Mouse (Mus musculus): ENCODE measurements at regions not wholly inside any gene's neighbourhood (a gene's known extent, or its start where the extent isn't known, plus 50 kb on each side); places are given as distances from the start of the nearest gene placed in this dataset.

DNA sequence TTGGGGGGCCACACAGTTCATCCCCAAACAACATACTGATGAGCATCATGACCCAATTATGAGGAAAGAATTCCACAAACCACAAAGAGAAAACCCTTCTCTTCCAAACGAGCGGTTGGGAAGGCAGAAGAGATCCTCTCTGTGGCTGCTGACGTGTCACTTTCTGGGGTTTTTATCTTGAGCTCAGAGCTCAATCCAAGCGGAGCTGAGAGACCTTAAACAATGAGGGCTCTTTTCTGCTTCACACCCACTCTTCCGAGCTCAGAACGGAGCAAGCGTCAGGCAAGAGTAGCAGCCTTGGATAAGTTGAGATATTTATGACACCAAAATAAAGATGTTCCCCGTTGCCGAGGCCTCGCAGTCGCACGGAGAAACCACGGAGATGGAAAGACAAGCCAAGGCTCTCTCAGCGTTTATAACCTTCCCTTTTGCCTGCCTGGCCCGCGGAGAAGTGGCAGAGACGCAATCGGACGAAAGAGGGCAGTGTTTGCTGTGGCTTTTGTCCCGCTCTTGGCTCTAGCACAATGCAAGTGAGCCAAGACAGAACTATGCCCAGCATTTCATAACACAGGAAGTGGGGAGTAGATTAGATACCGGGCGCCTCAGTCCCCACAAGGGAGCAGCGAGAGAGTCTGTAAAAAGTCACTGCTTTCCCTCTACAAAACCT lies 100.7 kb downstream of the Chic2 start:
- H3K36me3 ChIP-seq (ENCODE audit: control insufficient read depth, insufficient read depth, low read length), result no peaks in the 10 kb centered on the region
- H3K9ac ChIP-seq (replicated peaks; ENCODE audit: low read depth, low read length), result peak overlapping the region; percentile 39; the same call in 1 of the 2 replicates
- H3K27ac ChIP-seq (ENCODE audit: low read depth, low read length), result no peak overlapping the region
- under 1% methylated on average over 23 of the region's 23 CpGs for WGBS
- H3K9me3 ChIP-seq (ENCODE audit: control insufficient read depth, low read length), result no peaks in the 10 kb centered on the region
- ATAC-seq (ENCODE audit: low read depth), result peak; percentile 90
- no peaks in the 10 kb centered on the region for H3K27me3 ChIP-seq (ENCODE audit: control insufficient read depth, insufficient read depth, low read length)
- peak overlapping the region; percentile 23 for H3K4me3 ChIP-seq (ENCODE audit: low read depth, low read length)
- peak overlapping the region; percentile 55 for H3K4me2 ChIP-seq (ENCODE audit: low read depth, low read length)
- peaks cover 5% of the 10 kb centered on the region; the same call in 1 of the 2 replicates for H3K4me1 ChIP-seq (ENCODE audit: control insufficient read depth, insufficient read depth, low read length)

DNA sequence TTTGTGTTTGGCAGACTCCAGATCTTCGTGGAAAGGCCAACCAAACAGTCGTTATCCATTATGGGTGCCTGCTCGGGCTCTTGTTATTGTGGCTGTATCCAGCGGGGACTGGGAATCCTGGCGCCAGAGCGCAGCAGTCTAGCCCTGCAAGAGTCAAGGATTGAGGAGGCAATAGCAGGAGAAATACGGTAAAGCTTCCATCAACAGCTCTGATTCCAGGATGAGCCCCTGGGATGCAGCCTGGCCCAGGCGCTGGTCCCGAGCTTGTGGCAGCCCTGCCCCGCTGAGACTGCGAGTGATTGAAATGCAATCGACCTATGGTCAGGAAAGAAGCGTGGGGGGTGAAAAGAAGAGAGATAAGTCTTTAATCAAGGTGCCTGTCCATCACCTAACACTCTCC lies 103.1 kb downstream of the Chic2 start:
- WGBS, result 5% methylated on average over 13 of the region's 13 CpGs
- Histone ChIP-seq H3K27me3 (ENCODE audit: control insufficient read depth, insufficient read depth, low read length) (no peaks in the 10 kb centered on the region), H3K27ac (ENCODE audit: low read depth, low read length) (no peak overlapping the region), H3K36me3 (ENCODE audit: control insufficient read depth, insufficient read depth, low read length) (no peaks in the 10 kb centered on the region), H3K4me1 (ENCODE audit: control insufficient read depth, insufficient read depth, low read length) (peaks cover 5% of the 10 kb centered on the region; the same call in 1 of the 2 replicates), H3K4me2 (ENCODE audit: low read depth, low read length) (no peak overlapping the region), H3K9ac (replicated peaks; ENCODE audit: low read depth, low read length) (no peak overlapping the region), H3K4me3 (ENCODE audit: low read depth, low read length) (no peak overlapping the region), H3K9me3 (ENCODE audit: control insufficient read depth, low read length) (no peaks in the 10 kb centered on the region)
- ATAC-seq (ENCODE audit: low read depth), result no peak

GRCm38 (mm10) chr5:74937416-74937940 lies 107.1 kb downstream of the Chic2 start:
- H3K36me3 ChIP-seq (ENCODE audit: control insufficient read depth, insufficient read depth, low read length), result no peaks in the 10 kb centered on the region
- H3K4me1 ChIP-seq (ENCODE audit: control insufficient read depth, insufficient read depth, low read length), result 0 out of 2 replicates have a peak, but pooled peaks cover 5% of the 10 kb centered on the region
- H3K4me3 ChIP-seq (ENCODE audit: low read depth, low read length), result no peak overlapping the region
- ATAC-seq (ENCODE audit: low read depth), result no peak
- H3K4me2 ChIP-seq (ENCODE audit: low read depth, low read length), result no peak overlapping the region
- H3K9ac ChIP-seq (replicated peaks; ENCODE audit: low read depth, low read length), result no peak overlapping the region
- no peaks in the 10 kb centered on the region for H3K9me3 ChIP-seq (ENCODE audit: control insufficient read depth, low read length)
- 47% methylated on average over 7 of the region's 7 CpGs for WGBS
- H3K27ac ChIP-seq (ENCODE audit: low read depth, low read length), result no peak overlapping the region
- no peaks in the 10 kb centered on the region for H3K27me3 ChIP-seq (ENCODE audit: control insufficient read depth, insufficient read depth, low read length)

DNA sequence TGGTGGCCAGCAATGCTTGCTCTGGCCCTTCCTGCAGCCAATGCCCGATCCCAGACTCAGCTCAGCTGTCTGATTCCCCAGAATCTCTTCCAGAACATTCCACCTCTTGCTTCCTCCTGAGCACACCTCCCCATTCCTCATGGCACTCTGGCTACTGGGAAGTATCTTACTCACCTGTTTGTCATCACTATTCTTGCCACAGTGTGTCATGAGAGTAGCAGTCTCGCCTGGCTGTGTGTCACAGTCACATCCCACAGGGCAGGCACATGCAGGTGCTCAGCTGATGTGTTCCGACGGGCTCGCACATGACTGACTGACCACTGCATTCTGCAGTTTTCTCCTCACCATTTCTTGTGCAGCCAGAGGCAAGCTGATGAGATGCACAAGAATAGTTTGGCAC lies 108.5 kb downstream of the Chic2 start:
- H3K27ac ChIP-seq (ENCODE audit: low read depth, low read length), result no peak overlapping the region
- H3K27me3 ChIP-seq (ENCODE audit: control insufficient read depth, insufficient read depth, low read length), result no peaks in the 10 kb centered on the region
- H3K9me3 ChIP-seq (ENCODE audit: control insufficient read depth, low read length), result no peaks in the 10 kb centered on the region
- no peak for ATAC-seq (ENCODE audit: low read depth)
- no peak overlapping the region for H3K9ac ChIP-seq (replicated peaks; ENCODE audit: low read depth, low read length)
- H3K4me1 ChIP-seq (ENCODE audit: control insufficient read depth, insufficient read depth, low read length), result no peaks in the 10 kb centered on the region
- no peak overlapping the region for H3K4me3 ChIP-seq (ENCODE audit: low read depth, low read length)
- no peak overlapping the region for H3K4me2 ChIP-seq (ENCODE audit: low read depth, low read length)
- WGBS, result 86% methylated on average over 5 of the region's 5 CpGs
- H3K36me3 ChIP-seq (ENCODE audit: control insufficient read depth, insufficient read depth, low read length), result no peaks in the 10 kb centered on the region

DNA sequence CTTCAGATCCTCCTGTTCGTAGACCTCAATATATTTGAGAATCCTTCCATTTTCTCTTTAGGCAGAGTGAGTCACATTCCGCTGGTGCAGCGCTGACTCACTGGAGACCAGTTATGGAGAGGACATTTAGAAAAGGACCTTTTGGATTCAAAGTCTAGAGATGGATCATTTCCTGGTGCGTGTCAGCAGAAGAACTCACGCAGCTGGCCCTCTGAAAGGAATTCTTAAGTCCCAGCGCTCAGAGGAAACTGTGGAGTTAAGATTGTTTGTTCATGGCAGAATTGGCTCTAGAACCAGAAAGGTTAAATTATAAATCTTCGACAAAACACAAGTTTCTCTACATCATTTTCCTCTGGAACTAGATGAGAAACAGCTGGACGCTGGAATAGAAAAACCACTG lies 108.9 kb downstream of the Chic2 start:
- WGBS, result 81% methylated on average over 8 of the region's 8 CpGs

DNA sequence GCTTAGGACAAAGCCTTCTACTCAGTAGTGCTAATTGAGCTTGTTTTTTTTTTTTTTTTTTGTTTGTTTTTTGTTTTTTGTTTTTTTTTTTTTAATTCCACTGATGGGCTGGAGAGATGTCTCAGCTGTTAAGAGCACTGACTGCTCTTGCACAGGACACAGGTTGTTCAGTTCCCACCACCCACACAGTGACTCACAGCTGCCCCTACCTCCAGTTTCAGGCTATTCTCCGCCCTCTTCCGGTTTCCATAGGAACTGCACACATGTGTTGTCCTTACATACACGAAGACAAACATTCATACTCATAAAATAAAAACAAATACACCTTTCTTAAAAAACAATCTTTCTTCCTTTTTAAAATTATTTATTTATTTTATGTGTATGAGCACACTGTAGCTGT lies 111.3 kb downstream of the Chic2 start:
- H3K9ac ChIP-seq (replicated peaks; ENCODE audit: low read depth, low read length), result no peak overlapping the region
- no peak overlapping the region for H3K27ac ChIP-seq (ENCODE audit: low read depth, low read length)
- H3K27me3 ChIP-seq (ENCODE audit: control insufficient read depth, insufficient read depth, low read length), result no peaks in the 10 kb centered on the region
- WGBS, result 95% methylated on average over 3 of the region's 3 CpGs
- no peak for ATAC-seq (ENCODE audit: low read depth)
- H3K36me3 ChIP-seq (ENCODE audit: control insufficient read depth, insufficient read depth, low read length), result no peaks in the 10 kb centered on the region
- no peaks in the 10 kb centered on the region for H3K4me1 ChIP-seq (ENCODE audit: control insufficient read depth, insufficient read depth, low read length)
- H3K4me3 ChIP-seq (ENCODE audit: low read depth, low read length), result no peak overlapping the region
- H3K9me3 ChIP-seq (ENCODE audit: control insufficient read depth, low read length), result no peaks in the 10 kb centered on the region
- H3K4me2 ChIP-seq (ENCODE audit: low read depth, low read length), result no peak overlapping the region

More for the DNA sequence above, 108.9 kb downstream of the Chic2 start:
- Histone ChIP-seq H3K4me2 (ENCODE audit: low read depth, low read length) (no peak overlapping the region), H3K9me3 (ENCODE audit: control insufficient read depth, low read length) (no peaks in the 10 kb centered on the region), H3K36me3 (ENCODE audit: control insufficient read depth, insufficient read depth, low read length) (no peaks in the 10 kb centered on the region), H3K27ac (ENCODE audit: low read depth, low read length) (no peak overlapping the region), H3K4me1 (ENCODE audit: control insufficient read depth, insufficient read depth, low read length) (no peaks in the 10 kb centered on the region), H3K9ac (replicated peaks; ENCODE audit: low read depth, low read length) (no peak overlapping the region), H3K27me3 (ENCODE audit: control insufficient read depth, insufficient read depth, low read length) (no peaks in the 10 kb centered on the region), H3K4me3 (ENCODE audit: low read depth, low read length) (no peak overlapping the region)
- ATAC-seq (ENCODE audit: low read depth), result no peak

GRCm38 (mm10) chr5:74932206-74932605 lies 112.4 kb downstream of the Chic2 start:
- Histone ChIP-seq H3K4me3 (ENCODE audit: low read depth, low read length) (no peak overlapping the region), H3K27me3 (ENCODE audit: control insufficient read depth, insufficient read depth, low read length) (no peaks in the 10 kb centered on the region), H3K36me3 (ENCODE audit: control insufficient read depth, insufficient read depth, low read length) (no peaks in the 10 kb centered on the region), H3K27ac (ENCODE audit: low read depth, low read length) (no peak overlapping the region), H3K9ac (replicated peaks; ENCODE audit: low read depth, low read length) (no peak overlapping the region), H3K4me2 (ENCODE audit: low read depth, low read length) (no peak overlapping the region), H3K9me3 (ENCODE audit: control insufficient read depth, low read length) (no peaks in the 10 kb centered on the region), H3K4me1 (ENCODE audit: control insufficient read depth, insufficient read depth, low read length) (no peaks in the 10 kb centered on the region)
- no peak for ATAC-seq (ENCODE audit: low read depth)
- WGBS, result 66% methylated on average over 13 of the region's 13 CpGs

GRCm38 (mm10) chr5:74931765-74932164 lies 112.8 kb downstream of the Chic2 start:
- Histone ChIP-seq H3K4me1 (ENCODE audit: control insufficient read depth, insufficient read depth, low read length) (no peaks in the 10 kb centered on the region), H3K9me3 (ENCODE audit: control insufficient read depth, low read length) (no peaks in the 10 kb centered on the region), H3K4me3 (ENCODE audit: low read depth, low read length) (no peak overlapping the region), H3K36me3 (ENCODE audit: control insufficient read depth, insufficient read depth, low read length) (no peaks in the 10 kb centered on the region), H3K4me2 (ENCODE audit: low read depth, low read length) (no peak overlapping the region), H3K27me3 (ENCODE audit: control insufficient read depth, insufficient read depth, low read length) (no peaks in the 10 kb centered on the region), H3K9ac (replicated peaks; ENCODE audit: low read depth, low read length) (no peak overlapping the region), H3K27ac (ENCODE audit: low read depth, low read length) (no peak overlapping the region)
- WGBS, result 65% methylated on average over 12 of the region's 12 CpGs
- ATAC-seq (ENCODE audit: low read depth), result no peak

GRCm38 (mm10) chr5:74927543-74927942 lies 117.0 kb downstream of the Chic2 start:
- no peaks in the 10 kb centered on the region for H3K27me3 ChIP-seq (ENCODE audit: control insufficient read depth, insufficient read depth, low read length)
- 85% methylated on average over 2 of the region's 2 CpGs for WGBS
- no peak overlapping the region for H3K4me2 ChIP-seq (ENCODE audit: low read depth, low read length)
- H3K9me3 ChIP-seq (ENCODE audit: control insufficient read depth, low read length), result no peaks in the 10 kb centered on the region
- H3K4me3 ChIP-seq (ENCODE audit: low read depth, low read length), result no peak overlapping the region
- H3K4me1 ChIP-seq (ENCODE audit: control insufficient read depth, insufficient read depth, low read length), result no peaks in the 10 kb centered on the region
- ATAC-seq (ENCODE audit: low read depth), result no peak
- H3K27ac ChIP-seq (ENCODE audit: low read depth, low read length), result no peak overlapping the region
- no peak overlapping the region for H3K9ac ChIP-seq (replicated peaks; ENCODE audit: low read depth, low read length)
- no peaks in the 10 kb centered on the region for H3K36me3 ChIP-seq (ENCODE audit: control insufficient read depth, insufficient read depth, low read length)
